Mouse (Mus musculus) megakaryocyte, adult 5-6 weeks (primary cell): ENCODE results near the gene Tnk2. TPM values are rescaled to one million over a fixed set of nuclear protein-coding genes. Genes with fewer than 3 reads are reported as not detected.
"Not testable (repeated sequence)": the region's sequence is repeated elsewhere in the genome, so short reads cannot be mapped to it uniquely, and the experiment has no call there.

Experiments used
- ATAC-seq: 2 replicates; pipeline ENCODE4 v1.8.0; 2016; ENCODE audit warnings: mild to moderate bottlenecking, inconsistent platforms; ENCODE audit not compliant: poor library complexity, severe bottlenecking
- total RNA-seq, 2 experiments: library from RNA; stranded (forward) in 1 of 2; stranded (reverse) in 1 of 2; fragments of 153-499, 151-499 nt in 1 of 2; fragments of 221-1000, 200-1000 nt in 1 of 2; gene quantifications; 2 replicates each; pipeline versions ENCODE4 v1.2.3 to v1.2.4; 2015 to 2017

The Tnk2 gene
- total RNA-seq, 2 experiments from 2014 or later: 5.5 to 6.4 TPM

DNA sequence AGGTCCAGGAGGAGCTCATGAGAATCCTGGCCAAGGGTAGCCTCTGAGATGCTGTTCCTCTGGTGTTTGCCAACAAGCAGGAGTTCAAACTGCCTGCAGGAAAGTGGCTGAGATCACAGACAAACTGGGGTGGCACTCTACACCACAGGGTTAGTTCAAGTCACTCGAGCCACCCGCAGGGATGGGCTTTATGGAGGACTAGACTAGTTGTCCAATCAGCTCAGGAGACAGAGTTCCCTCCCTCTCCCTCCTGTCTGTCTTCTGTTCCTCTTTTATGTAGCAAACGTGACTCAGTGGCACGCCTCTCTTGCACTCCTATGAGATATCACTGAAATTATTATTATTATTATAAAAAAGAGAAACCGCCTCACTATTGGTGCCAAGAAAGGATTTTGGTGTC is 9.5 kb upstream of the Tnk2 start:
- ATAC-seq: no peak

- no peak for ATAC-seq
Measured at GRCm38 (mm10) chr16:32635314-32635713, 8.4 kb upstream of the Tnk2 start.

DNA sequence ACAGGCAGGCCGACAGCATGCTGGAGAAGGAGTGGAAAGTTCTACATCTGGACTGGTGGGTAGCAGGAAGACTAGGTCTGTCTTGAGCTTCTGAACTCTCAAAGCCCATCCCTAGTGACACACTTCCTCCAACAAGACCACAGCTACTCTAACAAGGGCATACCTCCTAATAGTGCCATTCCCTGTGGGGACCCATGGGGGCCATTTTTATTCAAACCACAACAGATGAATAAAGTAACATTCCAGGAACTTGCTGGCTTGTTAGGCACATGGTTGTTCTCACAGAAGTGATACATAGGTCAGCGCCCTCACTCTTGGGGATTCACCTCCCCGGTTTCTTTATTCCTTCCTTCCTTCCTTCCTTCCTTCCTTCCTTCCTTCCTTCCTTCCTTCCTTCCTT is 7.3 kb upstream of the Tnk2 start:
- no peak for ATAC-seq

- ATAC-seq: no peak
Measured at GRCm38 (mm10) chr16:32636871-32637521, 6.7 kb upstream of the Tnk2 start.

DNA sequence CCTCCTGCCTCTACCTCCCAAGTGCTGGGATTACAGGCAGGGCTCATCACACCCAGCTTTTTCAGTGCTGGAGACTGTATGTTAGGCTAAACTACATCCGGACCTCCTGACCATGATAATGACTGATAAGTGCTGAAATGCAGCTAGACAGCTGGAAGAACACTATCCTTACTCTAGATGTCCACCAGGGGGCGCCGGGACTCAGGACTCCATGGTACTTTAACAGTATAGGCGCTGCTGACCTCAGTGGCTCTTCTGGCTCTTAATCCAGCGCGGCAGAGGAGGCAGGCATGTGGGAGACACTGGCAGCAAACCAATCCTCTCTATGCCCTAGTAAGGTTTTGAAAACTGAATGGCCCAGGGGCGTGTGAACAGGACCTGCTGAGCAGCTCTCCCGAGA is 5.2 kb upstream of the Tnk2 start:
- ATAC-seq: peak; percentile 95

DNA sequence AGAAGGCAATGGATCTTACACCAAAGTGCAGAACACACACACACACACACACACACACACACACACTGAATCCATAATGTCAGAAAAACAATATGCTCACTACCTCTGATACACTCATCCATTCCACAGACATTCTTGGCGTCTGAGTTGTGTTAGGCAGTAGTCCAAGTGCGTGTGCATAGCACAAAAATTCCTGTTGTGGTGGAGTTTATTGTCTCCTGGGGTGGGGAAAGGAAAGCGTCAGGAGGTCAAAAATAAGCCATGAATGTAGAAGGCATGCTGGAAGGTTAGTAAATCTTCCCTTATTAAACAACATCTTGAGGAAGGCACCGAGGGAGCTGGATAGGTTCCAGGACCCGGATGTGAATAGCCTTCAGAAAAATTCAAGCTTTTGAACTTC is 3.6 kb upstream of the Tnk2 start:
- no peak for ATAC-seq

DNA sequence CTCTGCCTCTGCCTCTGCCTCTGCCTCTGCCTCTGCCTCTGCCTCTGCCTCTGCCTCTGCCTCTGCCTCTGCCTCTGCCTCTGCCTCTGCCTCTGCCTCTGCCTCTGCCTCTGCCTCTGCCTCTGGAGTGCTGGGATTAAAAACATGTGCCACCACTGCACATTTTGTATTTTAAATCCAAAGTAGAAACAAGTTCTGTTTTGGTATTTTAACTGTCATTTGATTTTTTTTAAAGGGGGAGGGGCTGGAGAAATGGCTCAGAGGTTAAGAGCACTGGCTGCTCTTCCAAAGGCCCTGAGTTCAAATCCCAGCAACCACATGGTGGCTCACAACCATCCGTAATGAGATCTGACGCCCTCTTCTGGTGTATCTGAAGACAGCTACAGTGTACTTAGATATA is 3.0 kb upstream of the Tnk2 start:
- not testable (repeated sequence) for ATAC-seq

- no peak for ATAC-seq
Measured at GRCm38 (mm10) chr16:32641440-32642219, 2.0 kb upstream of the Tnk2 start.

DNA sequence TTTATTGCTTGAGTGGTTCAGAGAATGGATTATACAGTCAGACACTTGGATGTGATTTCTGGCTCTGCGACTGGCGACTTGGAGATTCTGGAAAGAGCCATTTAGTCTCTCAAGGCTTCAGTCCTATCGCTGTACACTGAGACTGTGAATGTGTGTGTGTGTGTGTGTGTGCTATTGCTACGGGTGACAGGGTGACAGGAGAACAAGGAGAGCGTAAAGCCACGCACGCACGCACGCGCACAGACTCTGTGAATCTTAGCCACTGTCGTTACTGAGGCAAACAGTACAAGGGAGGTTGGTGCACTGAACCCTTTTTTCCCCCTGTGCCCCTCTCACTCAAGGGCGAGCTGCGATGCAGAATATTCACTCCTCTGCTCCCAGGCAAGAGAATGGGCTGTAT is 1.4 kb upstream of the Tnk2 start:
- no peak for ATAC-seq

GRCm38 (mm10) chr16:32644069-32644800 is 561 bp downstream of the Tnk2 start:
- no peak for ATAC-seq

GRCm38 (mm10) chr16:32644801-32645170 is 1.1 kb downstream of the Tnk2 start:
- ATAC-seq: peak; percentile 4; the same call in 1 of the 2 replicates

- ATAC-seq: peak; percentile 68
Measured at GRCm38 (mm10) chr16:32645361-32645914, 1.8 kb downstream of the Tnk2 start.

DNA sequence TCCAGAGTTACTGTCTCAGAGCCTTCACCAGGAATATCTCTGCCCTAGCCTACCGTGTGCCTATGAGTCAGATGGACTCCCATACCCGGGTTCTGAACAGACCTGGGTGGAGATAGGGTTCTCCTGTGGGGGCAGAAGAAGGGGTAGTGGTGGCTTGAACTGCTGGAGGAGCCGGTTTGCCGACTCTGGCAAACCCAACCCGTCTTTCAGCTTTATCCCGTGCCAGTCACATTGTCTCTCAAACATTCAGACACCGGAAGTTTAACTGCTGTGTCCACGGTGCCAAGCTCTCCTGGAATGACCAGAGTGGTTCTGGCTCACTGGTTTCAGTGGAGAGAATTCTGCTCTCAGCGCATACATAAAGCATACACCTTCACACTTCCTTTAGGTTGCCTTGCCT is 2.3 kb downstream of the Tnk2 start:
- ATAC-seq: no peak

- no peak for ATAC-seq
Measured at GRCm38 (mm10) chr16:32647712-32648111, 4.0 kb downstream of the Tnk2 start.

- ATAC-seq: no peak
Measured at GRCm38 (mm10) chr16:32650461-32650860, 6.8 kb downstream of the Tnk2 start.

- peak; percentile 97 for ATAC-seq
Measured at GRCm38 (mm10) chr16:32650974-32651618, 7.4 kb downstream of the Tnk2 start.

DNA sequence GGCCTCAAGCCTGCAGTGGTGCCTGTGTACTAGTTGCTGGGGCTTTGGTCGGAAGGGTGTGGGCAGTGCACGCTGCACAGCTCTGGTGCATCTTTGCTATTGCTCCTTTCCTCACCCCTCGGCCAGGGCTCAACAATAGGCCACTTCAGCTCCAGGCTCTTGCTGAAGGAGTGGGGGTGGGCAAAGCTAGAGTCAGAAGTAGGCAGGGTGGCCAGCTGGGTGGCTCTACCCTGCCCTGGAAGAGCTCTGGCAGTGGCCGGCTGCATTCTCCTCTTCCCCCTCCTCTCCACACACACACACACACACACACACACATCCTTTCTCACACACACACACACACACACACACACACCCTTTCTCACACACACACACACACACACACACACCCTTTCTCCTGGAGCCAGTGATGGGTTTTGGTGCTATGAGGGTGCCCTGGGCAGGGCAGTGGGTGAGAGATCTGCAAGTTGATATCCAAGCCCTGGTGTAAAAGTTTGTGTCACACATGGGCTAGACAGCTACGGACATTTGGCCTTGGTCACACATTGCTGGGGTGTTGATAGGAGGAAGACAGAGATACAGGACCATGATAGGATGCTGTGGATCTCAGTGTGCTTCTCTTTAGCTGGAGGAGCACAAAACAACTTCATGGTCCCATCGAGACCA is 10.5 kb downstream of the Tnk2 start:
- no peak for ATAC-seq

GRCm38 (mm10) chr16:32655534-32655933 is 11.9 kb downstream of the Tnk2 start:
- ATAC-seq: no peak

GRCm38 (mm10) chr16:32656321-32656720 is 12.6 kb downstream of the Tnk2 start:
- ATAC-seq: peak; percentile 47

- ATAC-seq: 0 out of 2 replicates have a peak, but pooled peaks have one; percentile 19
Measured at GRCm38 (mm10) chr16:32656794-32657193, 13.1 kb downstream of the Tnk2 start.
